Mouse (Mus musculus) heart, embryonic 16.5 days (tissue): ENCODE data around the gene Slc39a5. TPM values are rescaled to one million over a fixed set of nuclear protein-coding genes. Genes with fewer than 3 reads are reported as not detected.

Experiments
- ATAC-seq: fragments of 200-750 bp; cut with Nextera tagmentation; replicated peaks from 2 replicates; pipeline ENCODE4 v1.8.0; 2017; ENCODE audit warnings: moderate number of reproducible peaks; ENCODE audit not compliant: insufficient read depth, low FRiP score; ENCODE audit errors: extremely low read depth
- H3K27ac ChIP-seq: fragments of 300-500 bp; sonication (generic); 2 replicates; pipeline ENCODE4 v1.5.1; 2014; ENCODE audit warnings: mild to moderate bottlenecking, low read length, control low read depth, moderate library complexity
- H3K27me3 ChIP-seq: fragments of 300-500 bp; sonication (generic); 2 replicates; pipeline ENCODE4 v1.6.1; 2014; ENCODE audit warnings: low read length, mixed read lengths; ENCODE audit not compliant: control insufficient read depth, insufficient read depth
- H3K36me3 ChIP-seq: fragments of 300-500 bp; sonication (generic); 2 replicates; pipeline ENCODE4 v1.6.1; 2014; ENCODE audit not compliant: control insufficient read depth, insufficient read depth
- H3K4me1 ChIP-seq: fragments of 300-500 bp; sonication (generic); 2 replicates; pipeline ENCODE4 v1.6.1; 2014; ENCODE audit warnings: low read length, mixed read lengths; ENCODE audit not compliant: control insufficient read depth, insufficient read depth
- H3K4me2 ChIP-seq: fragments of 300-500 bp; sonication (generic); 2 replicates; pipeline ENCODE4 v1.6.1; 2014; ENCODE audit warnings: low read depth, mild to moderate bottlenecking, control low read depth, low read length
- H3K4me3 ChIP-seq: fragments of 300-500 bp; sonication (generic); 2 replicates; pipeline ENCODE4 v1.5.1; 2014; ENCODE audit warnings: mild to moderate bottlenecking, control low read depth, low read length
- H3K9ac ChIP-seq: fragments of 300-500 bp; sonication (generic); 2 replicates; pipeline ENCODE4 v1.6.1; 2014; ENCODE audit warnings: low read length, control low read depth
- H3K9me3 ChIP-seq: fragments of 300-500 bp; sonication (generic); replicated peaks from 2 replicates; pipeline ENCODE4 v1.6.1; 2016; ENCODE audit warnings: low read length; ENCODE audit not compliant: control insufficient read depth
- WGBS: fragments of 180-500 bp; shearing (Covaris S2); extraction: QIAGEN DNeasy Blood & Tissue Kit; methylation state at CpG from one replicate; pipeline ENCODE4 v1.1.7; 2014; 5-methylcytosine and 5-hydroxymethylcytosine counted together
- polyA plus RNA-seq: library from polyadenylated mRNA; unstranded; fragments of >200 nt; fragmentation: Nextera tagmentation; extraction: Ambion mirVana; gene quantifications from 2 replicates; pipeline ENCODE4 v1.2.1, GENCODE M21; 2015

Slc39a5 gene
- polyA plus RNA-seq, 1 experiment from 2014 or later = 0.41 TPM

DNA sequence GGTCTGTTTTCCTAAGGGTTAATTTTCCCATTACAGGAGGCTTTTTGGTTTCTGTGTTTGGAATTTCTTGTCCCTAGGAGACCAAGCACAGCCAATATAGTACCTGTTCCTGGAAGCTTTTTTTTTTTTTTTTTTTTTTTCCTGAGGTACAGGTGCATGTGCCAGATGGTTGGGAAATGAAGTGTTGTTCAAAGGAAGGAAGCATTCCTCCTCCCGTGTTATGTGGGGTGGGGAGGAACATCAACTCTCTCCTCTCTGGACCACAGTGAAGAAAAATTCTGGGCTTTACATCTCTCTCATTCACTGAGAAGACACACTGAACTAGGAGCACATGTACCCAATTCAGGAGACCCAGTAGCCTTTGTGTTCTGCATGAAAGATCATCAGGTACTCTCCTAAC, 12.0 kb upstream of the Slc39a5 start:
- H3K4me3 ChIP-seq = no peak overlapping the region; the same call in 1 of the 2 replicates
- H3K27me3 ChIP-seq = no peaks in the 10 kb centered on the region
- H3K9me3 ChIP-seq = no peaks in the 10 kb centered on the region
- peak overlapping the region; percentile 98; the same call in 1 of the 2 replicates for H3K4me2 ChIP-seq
- H3K27ac ChIP-seq = no peak overlapping the region
- ATAC-seq = no peak
- WGBS = 56% methylated on average over 1 of the region's 1 CpGs
- H3K9ac ChIP-seq = no peak overlapping the region
- H3K4me1 ChIP-seq = peaks cover 32% of the 10 kb centered on the region
- H3K36me3 ChIP-seq = peaks cover 9% of the 10 kb centered on the region; the same call in 1 of the 2 replicates

DNA sequence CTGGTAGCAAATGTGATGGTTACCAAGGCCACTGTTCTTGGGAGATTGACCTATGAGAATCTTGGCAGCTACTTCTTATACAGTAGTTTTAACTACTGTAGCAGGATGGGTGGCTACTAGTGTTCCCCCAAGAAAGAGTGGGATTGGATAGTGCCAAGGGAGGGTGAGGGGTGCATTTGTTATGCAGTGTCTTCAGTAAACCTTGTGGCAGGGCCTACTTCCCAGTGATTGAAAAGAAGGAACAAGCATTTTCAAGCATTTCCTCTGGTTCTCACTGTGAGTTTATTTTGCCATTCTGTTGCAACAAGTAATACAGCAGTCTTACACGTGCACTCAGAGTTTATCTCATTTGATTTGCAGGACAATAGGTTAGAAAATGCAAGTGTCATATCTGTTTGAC, 11.5 kb upstream of the Slc39a5 start:
- WGBS = 18% methylated on average over 1 of the region's 1 CpGs
- ATAC-seq = no peak
- Histone ChIP-seq H3K27me3 (no peaks in the 10 kb centered on the region), H3K36me3 (peaks cover 12% of the 10 kb centered on the region; the same call in 1 of the 2 replicates), H3K27ac (peak overlapping the region; percentile 98), H3K4me1 (peaks cover 32% of the 10 kb centered on the region), H3K4me2 (peak overlapping the region; percentile 98), H3K9me3 (no peaks in the 10 kb centered on the region), H3K4me3 (peak overlapping the region; percentile 100), H3K9ac (peak overlapping the region; percentile 90)

DNA sequence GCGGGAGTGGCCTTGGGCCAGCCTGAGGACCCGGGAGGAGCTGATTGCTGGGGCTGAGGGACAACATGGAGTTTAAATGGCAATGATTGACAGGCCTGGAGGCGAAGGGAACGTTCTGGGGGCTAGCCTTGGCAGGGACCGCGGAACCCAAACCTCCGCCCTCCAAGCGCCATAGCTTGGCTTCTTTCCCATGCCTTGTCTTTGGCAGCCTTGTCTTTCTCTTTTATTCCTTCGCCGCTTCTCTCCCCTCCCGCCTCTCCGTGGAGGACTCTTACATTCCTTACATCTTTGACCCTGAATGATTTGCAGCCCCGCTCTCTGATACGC, 11.0 kb upstream of the Slc39a5 start:
- Histone ChIP-seq H3K36me3 (peaks cover 12% of the 10 kb centered on the region; the same call in 1 of the 2 replicates), H3K27ac (peak overlapping the region; percentile 98), H3K9ac (peak overlapping the region; percentile 90), H3K9me3 (no peaks in the 10 kb centered on the region), H3K4me2 (peak overlapping the region; percentile 98), H3K27me3 (no peaks in the 10 kb centered on the region), H3K4me1 (peaks cover 32% of the 10 kb centered on the region), H3K4me3 (peak overlapping the region; percentile 100)
- WGBS = under 1% methylated on average over 14 of the region's 14 CpGs
- ATAC-seq = peak; percentile 6

DNA sequence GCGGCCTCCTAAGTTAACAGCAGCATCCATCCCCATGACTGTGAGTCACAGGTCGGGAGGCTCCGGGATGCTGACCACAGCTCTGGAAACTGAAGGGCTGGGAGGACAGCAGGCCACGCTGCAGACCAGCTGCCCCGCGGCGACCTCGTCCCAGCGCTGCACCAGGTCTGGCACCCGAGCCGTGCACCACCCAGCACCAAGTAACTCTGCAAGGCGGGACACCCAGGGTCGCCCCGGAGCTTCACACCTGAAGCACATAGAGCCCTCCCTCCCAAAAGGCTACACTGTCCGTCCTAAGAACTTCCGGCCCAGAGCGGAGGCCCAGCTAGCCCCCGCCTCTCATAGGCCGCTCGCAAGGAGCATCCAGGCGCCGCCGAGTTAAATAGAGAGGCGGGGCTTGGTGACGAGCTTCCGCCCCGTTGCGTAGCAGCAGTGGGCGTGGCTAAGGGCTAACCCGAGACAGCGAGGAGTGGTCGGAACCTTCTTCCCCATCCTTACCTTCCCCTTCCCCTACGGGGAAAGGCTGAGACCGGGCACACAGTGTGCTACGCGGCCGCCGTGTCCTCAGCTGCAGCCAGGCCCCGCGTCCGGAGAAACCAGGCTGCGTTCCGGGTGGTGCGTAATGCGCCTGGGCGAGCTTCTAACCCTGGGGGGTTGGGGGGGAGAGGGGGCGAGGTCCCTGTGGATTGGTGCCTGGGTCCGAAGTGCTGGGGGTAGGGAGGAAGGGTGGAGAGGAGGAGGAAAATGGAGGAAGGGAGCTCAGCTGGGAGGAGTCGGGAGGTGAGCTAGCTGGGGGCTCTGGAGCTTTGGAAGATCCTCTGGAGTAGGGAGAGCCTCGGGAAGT, 10.4 kb upstream of the Slc39a5 start, which contains the start of the genes Nabp2 and Rnf41:
Nabp2 (minus strand) TSS at position 282 of the 844 bp plus-strand sequence.
Rnf41 (plus strand) TSS at position 447 of the 844 bp plus-strand sequence.
- Histone ChIP-seq H3K27ac (peak within 1 kb of the TSS; percentile 98), H3K36me3 (peaks cover 8% of the 10 kb centered on the region; the same call in 1 of the 2 replicates), H3K4me1 (peaks cover 32% of the 10 kb centered on the region), H3K9ac (peak within 1 kb of the TSS; percentile 90), H3K27me3 (no peaks in the 10 kb centered on the region), H3K4me2 (peak within 1 kb of the TSS; percentile 98), H3K9me3 (no peaks in the 10 kb centered on the region), H3K4me3 (peak within 1 kb of the TSS; percentile 100)
- WGBS = under 1% methylated on average over 49 of the region's 50 CpGs
- peak; percentile 88 for ATAC-seq

DNA sequence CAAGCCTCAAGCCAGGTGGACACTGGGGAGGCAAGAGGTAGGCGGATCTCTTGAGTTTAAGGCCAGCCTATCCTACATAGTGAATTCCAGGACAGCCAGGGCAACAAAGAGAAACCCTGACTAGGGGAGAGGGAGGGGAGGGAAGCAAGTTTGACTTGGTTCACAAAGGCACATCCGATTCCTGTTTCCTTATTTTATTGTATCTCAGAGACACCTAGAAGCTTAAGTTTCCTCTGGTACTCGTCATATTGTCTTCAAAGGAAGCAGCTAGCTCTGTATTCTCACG, 9.5 kb upstream of the Slc39a5 start:
- Histone ChIP-seq H3K4me3 (peak overlapping the region; percentile 100), H3K9ac (peak overlapping the region; percentile 90)
- WGBS = 23% methylated on average over 4 of the region's 4 CpGs

DNA sequence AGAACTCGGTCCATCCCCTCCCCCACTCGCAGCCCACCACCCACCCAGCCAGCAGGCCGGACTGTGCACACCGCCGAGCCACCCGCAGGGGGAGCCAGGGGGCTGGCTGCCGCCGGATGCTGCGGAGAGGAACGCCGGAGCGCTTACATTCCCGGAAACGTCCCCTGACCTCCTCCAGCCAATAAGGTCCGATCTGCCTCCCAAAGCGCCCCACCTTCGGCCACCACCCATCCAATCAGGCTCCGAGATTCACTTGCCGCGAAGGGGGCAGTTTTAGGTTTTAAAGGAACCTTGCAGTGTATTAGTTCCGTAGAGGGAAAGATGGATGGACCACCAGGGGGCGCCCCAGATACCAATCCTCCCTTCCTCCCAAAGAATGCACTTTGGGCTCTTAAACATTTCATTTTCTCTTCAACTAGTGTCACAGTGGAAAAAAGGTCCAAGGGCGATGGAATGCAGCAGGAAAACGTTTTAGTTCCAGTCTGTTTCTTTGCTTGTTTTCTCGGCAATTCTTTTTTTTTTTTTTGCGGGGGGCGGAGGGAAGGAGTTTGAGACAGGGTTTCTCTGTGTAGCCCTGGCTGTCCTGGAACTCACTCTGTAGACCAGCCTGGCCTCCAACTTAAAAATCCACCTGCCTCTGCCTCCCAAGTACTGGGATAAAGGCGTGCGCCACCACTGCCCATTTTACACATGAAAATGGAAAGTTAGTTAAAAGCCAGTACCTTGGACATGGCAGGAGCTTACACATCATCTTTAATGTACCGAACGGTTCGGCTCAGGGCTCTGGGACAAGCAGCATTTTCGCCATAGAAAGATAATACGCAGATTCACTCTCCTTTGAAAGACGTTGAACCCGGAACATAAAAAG, 8.9 kb upstream of the Slc39a5 start:
- peak; percentile 87 for ATAC-seq
- Histone ChIP-seq H3K4me1 (peaks cover 32% of the 10 kb centered on the region), H3K4me2 (peak overlapping the region; percentile 98), H3K27me3 (no peaks in the 10 kb centered on the region), H3K36me3 (peaks cover 6% of the 10 kb centered on the region; the same call in 1 of the 2 replicates), H3K4me3 (peak overlapping the region; percentile 100), H3K9ac (peak overlapping the region; percentile 90), H3K9me3 (no peaks in the 10 kb centered on the region), H3K27ac (peak overlapping the region; percentile 98)
- 6% methylated on average over 36 of the region's 36 CpGs for WGBS

More for the DNA sequence above, 9.5 kb upstream of the Slc39a5 start:
- peaks cover 6% of the 10 kb centered on the region; the same call in 1 of the 2 replicates for H3K36me3 ChIP-seq
- H3K27ac ChIP-seq = peak overlapping the region; percentile 98
- no peaks in the 10 kb centered on the region for H3K9me3 ChIP-seq
- no peak for ATAC-seq
- H3K4me2 ChIP-seq = peak overlapping the region; percentile 98
- H3K27me3 ChIP-seq = no peaks in the 10 kb centered on the region
- peaks cover 32% of the 10 kb centered on the region for H3K4me1 ChIP-seq

DNA sequence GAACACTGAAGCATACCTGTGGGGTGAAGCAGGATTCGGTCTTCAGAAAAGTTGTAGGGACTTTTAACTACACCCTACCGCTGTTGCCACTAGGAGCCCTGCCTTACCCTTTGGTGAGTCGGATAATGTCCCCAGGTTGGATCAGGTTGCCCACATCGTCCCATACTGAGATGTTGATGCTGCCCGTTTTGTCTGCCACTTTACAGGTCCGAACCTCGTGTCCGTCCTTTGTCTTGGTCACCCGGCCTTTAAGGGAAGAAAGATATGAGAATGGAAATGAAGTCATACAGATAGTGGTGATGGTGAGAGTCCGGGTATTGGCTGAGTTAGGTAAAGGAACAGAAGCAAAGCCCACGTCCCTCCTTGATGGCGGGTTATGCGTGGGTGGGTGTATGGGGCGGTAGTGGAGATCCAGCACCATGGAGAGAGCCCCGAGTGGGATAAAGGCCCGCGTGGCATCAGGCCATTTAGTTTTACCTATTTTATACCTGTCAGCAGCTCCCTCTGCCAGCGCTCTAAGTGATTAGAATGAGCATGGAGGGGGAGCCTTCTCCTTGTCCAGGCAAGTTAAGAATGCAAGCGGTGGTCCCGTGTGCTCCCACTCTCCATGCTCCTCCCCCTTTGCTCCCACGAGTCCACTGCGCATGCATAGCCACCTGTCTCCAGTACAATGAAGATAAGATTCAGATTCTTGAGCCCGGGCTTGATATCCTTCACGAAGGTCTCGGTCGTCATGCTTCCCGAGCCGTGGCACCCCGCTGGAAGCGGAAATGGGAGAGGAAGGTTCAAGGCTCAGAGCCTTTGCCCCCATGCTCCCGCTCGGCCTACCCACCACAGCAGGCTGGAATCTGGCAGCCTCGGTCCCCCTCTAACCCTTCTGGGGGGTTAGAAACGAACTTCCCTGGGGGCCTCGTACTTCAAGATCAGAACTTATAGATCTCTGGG, 7.8 kb upstream of the Slc39a5 start:
- Histone ChIP-seq H3K9ac (peak overlapping the region; percentile 88), H3K4me3 (peak overlapping the region; percentile 78), H3K36me3 (peaks cover 3% of the 10 kb centered on the region; the same call in 1 of the 2 replicates), H3K4me1 (peaks cover 29% of the 10 kb centered on the region), H3K9me3 (no peaks in the 10 kb centered on the region), H3K4me2 (peak overlapping the region; percentile 97), H3K27me3 (no peaks in the 10 kb centered on the region), H3K27ac (peak overlapping the region; percentile 68)
- no peak for ATAC-seq
- 13% methylated on average over 35 of the region's 35 CpGs for WGBS

DNA sequence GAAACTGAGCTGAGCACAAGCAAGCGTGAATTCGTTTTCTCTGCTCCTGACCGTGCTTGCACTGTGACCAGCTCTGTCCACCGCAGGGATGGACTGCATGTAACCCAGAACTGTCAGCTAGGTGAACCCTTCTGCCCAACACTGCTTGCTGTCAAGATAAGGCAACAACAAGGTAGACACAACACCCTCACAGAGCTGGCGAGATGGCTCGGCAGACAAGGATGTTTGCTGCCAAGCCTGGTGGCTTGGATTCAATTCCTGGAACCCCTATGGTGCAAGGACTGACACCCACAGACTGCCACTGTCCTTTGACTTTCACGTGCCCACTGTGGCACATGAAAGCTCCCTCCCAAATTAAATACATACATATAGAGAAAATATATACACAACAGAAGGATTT, 2.9 kb upstream of the Slc39a5 start:
- 79% methylated on average over 7 of the region's 7 CpGs for WGBS
- Histone ChIP-seq H3K27ac (no peak overlapping the region), H3K4me2 (no peak overlapping the region), H3K27me3 (no peaks in the 10 kb centered on the region), H3K36me3 (peaks cover 3% of the 10 kb centered on the region; the same call in 1 of the 2 replicates), H3K4me3 (no peak overlapping the region), H3K4me1 (peaks cover 5% of the 10 kb centered on the region), H3K9ac (no peak overlapping the region), H3K9me3 (no peaks in the 10 kb centered on the region)
- ATAC-seq = no peak
